Mouse (Mus musculus) hematopoietic stem cell, adult 5-6 weeks (primary cell): ENCODE results near the gene Mgat4b. TPM values are rescaled to one million over a fixed set of nuclear protein-coding genes. Genes with fewer than 3 reads are reported as not detected.

Source experiments
- ATAC-seq, 2 experiments: fragments of 125-278 bp in 1 of 2; replicated peaks in 1 of 2; 2 replicates each; pipeline ENCODE4 v1.8.0; 2016 to 2017; ENCODE audit warnings: inconsistent platforms in 2 of 2, mild to moderate bottlenecking in 2 of 2, moderate number of reproducible peaks in 2 of 2, low read depth in 1 of 2, moderate TSS enrichment in 1 of 2; ENCODE audit not compliant: low FRiP score in 2 of 2, poor library complexity in 2 of 2, severe bottlenecking in 2 of 2, insufficient read depth in 1 of 2, low TSS enrichment in 1 of 2
- total RNA-seq: library from RNA; stranded (forward); fragments of 172-1452, 232-1000 nt; gene quantifications from 2 replicates; pipeline ENCODE4 v1.2.3, GENCODE M21; 2017

Mgat4b gene
- total RNA-seq, 1 experiment from 2014 or later: 17.0 TPM

DNA sequence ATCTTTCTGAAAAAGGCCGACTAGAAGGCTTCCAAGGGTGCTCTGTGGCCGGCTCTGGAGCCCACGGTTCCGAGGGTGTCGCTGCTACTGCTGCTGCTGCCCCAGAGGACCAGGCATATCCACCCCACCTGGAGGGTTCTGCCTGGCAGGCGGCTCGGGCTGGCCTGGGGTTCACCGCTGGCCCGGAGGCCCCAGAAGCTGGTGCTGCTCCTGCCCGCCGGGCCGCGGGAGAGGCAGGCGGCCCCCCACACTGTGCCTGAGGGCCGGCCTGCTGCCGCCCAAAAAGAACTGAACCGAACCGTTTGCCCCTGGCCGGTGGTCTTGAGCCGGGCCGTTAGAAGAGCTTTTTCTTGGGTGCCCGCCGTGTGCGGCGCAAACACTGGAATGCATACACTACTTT is 23.9 kb downstream of the Mgat4b start:
- ATAC-seq: no peak

DNA sequence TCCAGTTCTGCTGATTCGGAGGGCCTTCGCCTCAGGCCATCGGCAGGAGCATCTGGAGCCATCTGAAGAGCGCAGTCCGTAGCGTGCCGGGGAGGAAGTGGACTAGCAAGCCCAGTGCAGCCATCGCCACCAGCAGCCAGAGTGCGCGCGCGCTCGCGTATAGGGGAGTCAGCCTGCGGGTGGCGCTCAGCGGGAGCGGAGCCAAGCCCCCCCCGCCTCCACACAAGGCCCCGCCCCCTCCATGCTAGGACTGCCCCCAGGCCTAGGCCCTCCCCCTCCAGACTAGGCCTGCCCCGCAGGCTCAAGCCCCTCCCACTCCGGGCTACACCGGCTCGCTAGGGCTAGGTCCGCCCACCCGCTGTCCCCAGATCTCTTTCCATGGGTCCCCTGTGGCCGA is 25.8 kb downstream of the Mgat4b start:
- ATAC-seq: peak; percentile 55 to 59

DNA sequence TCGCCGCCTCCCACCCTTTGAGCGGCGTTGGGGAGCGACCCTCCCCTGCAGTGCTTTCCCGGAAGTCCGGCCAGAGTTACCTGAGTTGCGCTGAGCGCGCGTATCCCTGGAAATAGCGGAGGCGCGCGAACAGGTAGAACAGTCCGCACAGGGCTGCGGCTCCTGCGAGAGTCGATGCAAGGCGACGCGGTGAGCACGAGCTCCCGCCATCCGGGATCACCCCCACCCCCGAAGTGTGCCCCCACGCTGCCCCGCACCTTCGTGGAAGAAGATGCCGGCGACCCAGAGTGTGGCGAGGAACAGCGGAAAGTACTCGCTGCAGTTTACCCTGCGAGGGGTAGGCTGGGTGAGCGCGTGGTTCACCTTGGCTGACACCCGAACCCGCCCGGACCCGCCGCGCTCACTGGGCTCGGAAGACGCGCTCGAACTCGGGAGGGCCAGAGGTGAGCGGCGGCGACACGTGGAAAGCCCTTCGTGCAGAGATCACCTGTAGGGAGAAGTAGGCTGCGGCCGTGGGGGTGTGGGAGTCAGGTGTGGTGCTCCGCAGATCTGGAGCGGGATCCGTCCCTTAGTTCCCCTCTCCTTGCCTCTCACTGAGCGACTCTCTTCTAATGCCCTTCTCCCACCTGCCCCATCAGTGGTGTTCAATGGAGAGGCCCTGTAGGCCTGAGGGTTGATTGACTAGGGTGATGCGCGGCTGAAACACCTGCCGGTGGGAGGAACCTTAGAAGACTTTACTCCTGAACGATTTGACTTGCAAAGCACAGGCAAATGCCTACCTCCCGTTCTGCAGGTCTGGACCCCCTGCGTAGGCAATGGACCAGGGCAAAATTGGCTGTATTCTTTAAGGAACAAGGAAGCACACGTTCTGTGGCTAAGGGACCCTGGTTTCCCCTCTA is 26.5 kb downstream of the Mgat4b start:
- no peak for ATAC-seq

DNA sequence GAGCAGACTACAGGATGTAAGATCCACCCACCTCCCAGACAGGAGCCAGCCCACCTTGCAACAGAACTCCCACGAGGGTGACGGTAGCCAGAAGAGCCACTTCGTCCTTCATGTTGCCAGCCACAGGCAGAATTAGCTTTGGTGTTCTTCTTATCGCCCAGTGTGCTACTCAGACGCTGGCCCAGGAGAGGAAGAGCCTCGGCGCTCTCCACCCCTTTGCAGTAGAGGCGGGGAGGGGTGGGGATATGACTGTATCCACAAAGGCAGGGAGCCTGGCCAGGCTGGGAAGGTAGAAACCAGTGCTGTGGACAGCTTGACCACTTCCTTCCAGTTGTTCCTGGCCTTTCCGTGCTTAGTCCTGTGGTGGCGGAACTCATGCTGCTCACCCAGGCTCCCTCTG is 27.6 kb downstream of the Mgat4b start, which contains the start of gene Ltc4s:
Ltc4s (minus strand) TSS at position 293 of the 400 bp plus-strand sequence.
- peak in 1 of 2 experiments; percentile 38; a peak in 1 of 4 replicates for ATAC-seq

DNA sequence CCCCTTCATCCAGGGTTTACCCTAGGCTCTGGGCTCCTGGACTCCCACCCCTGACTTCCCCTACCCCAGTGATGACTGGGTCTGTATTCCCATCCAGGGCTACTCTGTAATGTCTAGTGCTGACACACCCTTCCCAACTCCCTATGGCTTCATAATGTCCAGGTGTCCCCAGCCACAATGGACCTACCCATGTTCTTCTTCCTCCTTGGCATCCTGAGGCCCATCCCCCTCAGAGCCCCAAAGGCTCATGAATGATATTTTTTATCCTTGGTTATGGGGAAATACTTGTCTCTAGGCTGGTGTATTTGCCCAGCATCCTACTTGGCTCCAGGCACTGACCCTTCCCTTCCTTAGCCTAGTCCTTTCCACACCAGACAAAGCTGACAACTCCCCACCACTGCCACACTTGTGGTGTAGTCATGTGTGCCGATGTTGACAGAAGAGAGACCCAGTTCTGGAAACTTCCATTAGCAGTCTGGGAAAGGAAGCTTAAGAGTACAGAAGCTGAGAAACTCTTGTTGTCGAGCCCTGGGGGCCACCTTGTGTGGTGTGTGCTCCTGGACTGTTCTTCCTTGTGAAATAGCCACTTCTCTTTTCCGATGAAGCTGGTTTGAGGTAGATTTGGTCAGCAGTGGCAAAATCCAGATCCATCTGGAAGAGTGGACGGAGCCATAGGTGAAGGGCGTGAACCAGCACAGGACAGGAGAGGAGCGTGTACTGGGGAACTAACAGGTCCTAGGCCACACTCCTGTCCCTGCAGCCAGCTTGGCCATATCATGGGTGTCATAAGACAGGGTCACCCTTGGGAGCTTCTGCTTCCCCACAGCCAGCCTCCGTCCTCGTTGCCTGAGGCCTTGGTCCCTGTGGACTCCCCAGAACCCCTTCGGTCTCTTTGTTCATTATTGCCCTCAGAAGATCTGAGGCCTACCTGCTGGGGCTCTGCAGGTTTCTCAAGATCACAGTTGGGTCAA is 28.4 kb downstream of the Mgat4b start:
- no peak for ATAC-seq

DNA sequence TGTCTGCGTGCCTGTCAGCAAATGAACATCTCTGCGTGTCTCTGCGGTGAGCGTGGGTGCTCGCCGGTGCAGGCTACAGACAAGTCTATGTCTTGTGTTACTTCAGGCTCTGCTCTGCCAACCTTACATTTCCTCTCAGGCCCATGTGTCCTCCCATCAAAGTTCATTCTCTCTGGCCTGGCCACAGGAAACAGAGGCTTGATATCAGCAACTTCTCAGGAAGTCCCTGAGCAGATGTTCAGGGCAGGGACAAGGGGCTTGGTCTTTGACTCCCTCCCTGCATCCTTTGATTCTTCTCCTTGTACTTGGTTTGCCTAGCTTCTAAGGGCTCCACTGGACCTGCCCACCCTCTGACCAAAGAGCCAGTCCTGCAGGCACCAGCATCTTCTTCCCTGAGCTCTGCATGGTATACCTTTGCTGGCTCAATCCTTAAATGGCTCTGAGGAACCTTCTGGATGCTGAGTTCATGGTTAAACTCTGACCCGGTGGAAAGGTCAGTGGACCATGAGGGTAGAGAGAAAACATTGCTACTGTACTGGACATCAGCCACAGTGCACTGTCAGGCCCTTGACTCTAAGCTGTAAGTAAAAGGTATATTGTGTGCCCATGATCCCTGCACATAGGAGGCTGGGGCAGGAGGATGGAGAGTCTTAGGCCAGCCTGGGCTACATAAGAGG is 29.7 kb downstream of the Mgat4b start:
- peak; percentile 48 to 51 for ATAC-seq

DNA sequence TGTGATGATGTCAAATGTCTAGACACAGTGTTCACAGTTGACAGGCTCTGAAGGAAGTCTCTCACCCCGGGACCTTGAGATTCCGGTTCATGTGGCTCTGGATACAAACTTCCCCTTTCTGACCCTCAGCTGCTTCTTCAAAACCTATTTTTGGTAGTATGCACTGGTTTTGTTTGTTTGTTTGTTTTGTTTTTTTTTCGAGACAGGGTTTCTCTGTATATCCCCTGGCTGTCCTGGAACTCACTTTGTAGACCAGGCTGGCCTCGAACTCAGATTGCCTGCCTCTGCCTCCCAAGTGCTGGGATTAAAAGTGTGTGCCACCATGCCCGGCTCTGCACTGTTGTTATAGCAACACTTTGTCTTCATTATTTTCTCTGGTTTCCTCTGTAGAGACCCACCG is 33.2 kb downstream of the Mgat4b start:
- ATAC-seq: no peak

DNA sequence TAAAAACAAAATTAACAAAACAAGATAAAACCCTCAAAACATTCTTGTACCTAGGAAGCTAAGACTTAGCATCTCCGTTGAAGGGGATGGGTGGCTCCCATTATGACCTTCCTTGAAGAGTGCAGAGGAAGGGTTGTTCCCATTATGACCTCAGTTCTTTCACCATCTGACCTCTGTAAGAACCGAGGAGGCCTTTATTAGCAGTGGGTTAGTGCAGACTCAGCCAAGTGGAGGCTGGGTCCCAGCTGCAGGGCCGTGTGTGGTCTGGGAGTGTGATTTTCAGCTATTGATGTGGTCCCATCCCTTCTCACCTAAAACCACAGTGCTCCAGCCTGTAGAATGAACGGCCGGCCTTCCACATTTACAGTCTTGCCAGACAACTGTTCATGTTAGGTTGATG is 34.6 kb downstream of the Mgat4b start:
- ATAC-seq: no peak

DNA sequence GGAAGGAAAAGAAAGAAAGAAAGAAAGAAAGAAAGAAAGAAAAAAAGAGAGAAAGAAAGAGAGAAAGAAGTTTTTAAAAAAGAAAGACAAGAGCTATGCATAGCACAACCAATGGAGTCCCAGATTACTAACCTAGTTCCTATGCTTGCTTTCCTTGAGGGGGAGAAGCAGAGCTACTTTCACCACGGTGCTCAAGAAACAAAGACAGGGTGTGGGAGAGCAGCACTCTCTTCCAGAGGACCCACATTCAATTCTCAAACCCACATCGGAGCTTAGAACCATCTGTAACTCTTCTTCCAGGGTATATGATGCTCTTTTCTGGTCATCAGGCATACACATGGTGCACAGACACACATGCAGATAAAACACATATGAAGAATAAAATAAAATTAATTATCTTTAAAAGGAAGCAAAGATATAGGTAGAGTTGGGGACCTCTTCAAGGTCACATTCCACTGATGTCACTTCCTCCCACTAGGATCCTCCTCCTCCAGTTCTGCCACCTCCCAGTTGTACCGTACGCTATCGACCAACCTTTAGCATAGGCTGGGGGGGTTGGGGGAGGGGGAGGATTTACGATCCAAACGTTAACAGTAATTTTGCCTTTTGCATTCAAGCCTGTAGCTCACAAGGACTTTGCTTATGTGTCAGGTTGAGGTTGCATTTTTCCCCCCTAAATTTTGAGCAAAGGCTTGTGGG is 37.9 kb downstream of the Mgat4b start:
- no peak for ATAC-seq

DNA sequence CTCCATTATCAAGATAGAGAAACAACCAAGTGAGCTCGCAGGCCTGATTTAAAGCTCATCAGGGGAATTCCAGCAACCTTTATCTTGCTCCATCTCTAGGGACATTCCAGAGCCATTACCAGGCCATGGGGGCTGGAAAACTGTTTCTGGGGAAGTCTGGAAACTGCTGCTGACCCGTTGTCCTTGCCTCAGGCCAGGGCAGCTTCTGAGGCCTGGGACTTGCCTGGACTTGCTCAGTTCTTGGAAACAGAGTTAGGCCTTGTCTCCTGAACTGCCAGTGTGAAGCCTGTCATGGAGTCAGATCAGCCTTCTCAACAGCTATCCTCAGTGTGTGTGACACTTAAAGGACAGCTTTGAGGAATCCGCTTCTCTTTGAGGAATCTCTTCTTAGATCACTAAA is 41.5 kb downstream of the Mgat4b start:
- no peak for ATAC-seq

DNA sequence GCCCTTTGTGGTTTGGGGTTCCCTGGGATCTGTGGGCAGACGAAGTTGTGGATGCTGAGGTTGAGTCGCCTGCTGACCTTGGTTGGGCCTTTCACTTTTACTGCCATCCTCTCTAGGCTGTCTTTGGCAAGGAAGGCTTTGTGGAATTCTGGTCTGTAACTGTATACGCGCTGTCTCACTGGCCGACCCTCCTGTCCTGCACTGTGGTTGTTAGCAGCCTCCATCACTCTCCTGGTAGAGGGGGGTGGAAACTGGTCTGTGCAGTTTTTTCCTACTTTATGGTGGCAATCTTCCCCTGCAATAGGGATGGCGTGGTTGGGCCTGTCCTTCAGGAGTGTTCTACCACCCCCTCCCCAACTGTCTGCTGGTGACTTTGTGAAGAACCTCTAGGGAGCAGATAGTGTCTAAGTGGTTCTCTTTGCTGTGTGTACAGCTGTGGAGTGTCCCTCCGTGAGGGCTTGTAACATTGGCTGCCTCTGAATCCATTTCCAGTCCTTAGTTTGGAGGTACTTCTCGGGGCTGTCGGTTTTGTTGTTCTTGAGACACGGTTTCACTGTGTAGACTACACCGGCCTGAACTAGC is 42.1 kb downstream of the Mgat4b start:
- no peak for ATAC-seq

DNA sequence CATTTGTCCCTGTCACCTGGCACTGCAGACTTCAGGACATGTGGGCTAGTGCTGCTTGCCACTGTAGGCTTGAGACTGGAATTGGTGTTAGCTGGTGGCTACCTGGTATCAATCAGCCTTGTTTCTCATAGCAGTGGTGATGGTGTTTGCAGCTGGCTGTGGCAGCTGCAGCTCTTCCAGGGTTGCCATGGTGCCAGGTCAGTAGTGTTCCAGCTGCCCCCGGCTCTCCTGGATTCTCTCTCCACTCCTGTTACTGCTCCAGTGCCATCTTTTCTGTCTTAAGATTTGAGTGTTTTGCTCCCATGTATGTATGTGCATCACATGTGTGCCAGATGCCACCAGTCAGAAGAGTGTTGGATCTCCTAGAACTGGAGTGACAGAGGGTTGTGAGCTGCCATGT is 42.7 kb downstream of the Mgat4b start:
- no peak for ATAC-seq

DNA sequence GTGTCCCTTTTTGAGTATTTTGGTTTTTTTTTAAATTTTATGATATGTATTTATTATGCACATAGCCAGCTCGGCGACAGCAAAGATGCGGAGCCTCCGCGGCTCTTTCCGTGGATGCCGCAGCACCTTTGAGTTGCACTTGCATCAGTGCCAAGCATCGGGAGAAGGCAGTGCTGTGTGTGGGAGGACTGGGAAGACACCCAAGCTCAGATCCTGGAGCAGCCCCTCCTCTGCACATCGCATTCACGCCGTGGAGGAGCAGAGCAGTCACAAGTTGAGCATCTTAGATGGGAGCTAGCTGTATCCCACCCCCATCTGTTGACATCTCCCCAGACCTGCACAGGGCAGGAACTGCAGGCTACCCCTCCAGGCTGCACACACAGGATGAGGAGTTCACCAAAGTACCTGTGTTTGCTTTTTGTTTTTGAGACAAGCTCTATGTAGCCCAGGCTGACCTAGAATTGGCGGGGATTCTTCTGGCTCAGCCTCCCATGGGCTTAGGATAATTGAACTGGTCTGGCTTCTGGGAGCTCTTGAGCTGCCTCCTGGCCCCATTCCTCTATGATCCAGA is 43.4 kb downstream of the Mgat4b start:
- no peak for ATAC-seq

DNA sequence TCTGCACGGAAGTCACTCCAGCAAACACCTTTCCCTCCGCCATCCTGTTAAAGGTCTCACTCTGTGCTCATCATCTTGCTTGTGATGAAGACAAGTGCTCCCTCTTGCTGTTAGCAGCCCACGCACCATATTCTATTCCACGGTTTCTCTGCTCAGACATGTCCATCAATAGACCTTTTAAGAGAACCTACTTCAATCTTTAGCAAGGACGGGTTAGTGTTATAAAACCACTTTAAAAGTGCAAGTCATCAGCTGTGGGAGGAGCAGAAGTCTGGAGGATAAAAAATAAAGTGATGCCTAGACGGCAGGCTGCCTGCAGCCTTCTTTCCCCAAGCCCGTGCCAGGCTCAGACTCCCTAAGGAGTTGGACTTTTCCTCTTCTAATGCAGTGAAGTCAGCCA is 45.9 kb downstream of the Mgat4b start:
- peak; percentile 57 to 67; a peak in 3 of 4 replicates for ATAC-seq

DNA sequence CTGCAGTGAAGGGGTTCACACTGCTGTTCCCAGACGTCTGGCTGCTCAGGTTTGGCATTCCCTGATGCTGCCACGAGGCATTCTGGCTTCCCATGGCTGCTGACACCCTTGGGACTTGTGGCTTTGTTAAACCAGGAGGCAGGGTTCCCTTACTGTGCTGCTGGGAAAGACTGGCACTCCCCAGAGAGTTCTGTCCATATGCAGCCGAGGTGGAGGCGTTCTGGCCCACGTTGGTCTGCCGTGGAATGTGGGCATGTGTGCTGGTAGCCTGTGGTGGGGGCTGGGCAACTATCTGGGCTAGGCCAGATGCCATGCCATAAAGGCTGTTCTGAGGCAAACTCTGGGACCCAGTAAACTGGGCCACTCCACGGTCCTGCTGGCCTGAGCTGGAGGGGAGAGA is 47.6 kb downstream of the Mgat4b start:
- ATAC-seq: no peak

DNA sequence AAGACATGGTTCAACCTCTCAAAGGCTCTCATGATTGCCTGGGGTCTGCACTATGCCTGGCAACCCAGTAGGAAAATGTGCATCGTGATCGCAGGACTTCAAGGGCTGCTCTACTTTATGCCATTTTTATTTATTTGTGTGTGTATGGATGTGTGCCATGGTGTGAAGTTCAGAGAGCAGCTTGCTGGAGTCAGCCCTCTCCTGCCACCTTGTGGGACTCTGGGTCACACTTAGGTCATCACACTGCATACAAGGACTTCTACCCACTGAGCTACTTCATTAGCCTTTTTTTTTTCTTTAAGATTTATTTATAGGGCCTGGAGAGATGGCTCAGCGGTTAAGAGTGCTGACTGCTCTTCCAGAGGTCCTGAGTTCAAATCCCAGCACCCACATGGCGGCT is 51.3 kb downstream of the Mgat4b start:
- peak; percentile 68 to 70 for ATAC-seq
